Mouse (Mus musculus): ENCODE results near the gene Ubn2. TPM values are rescaled to one million over a fixed set of nuclear protein-coding genes. Genes with fewer than 3 reads are reported as not detected.
"Not testable (repeated sequence)": the region's sequence is repeated elsewhere in the genome, so short reads cannot be mapped to it uniquely, and the experiment has no call there.

Ubn2 gene
- total RNA-seq, 2 experiments from 2014 or later, result 20.4 to 31.3 TPM

DNA sequence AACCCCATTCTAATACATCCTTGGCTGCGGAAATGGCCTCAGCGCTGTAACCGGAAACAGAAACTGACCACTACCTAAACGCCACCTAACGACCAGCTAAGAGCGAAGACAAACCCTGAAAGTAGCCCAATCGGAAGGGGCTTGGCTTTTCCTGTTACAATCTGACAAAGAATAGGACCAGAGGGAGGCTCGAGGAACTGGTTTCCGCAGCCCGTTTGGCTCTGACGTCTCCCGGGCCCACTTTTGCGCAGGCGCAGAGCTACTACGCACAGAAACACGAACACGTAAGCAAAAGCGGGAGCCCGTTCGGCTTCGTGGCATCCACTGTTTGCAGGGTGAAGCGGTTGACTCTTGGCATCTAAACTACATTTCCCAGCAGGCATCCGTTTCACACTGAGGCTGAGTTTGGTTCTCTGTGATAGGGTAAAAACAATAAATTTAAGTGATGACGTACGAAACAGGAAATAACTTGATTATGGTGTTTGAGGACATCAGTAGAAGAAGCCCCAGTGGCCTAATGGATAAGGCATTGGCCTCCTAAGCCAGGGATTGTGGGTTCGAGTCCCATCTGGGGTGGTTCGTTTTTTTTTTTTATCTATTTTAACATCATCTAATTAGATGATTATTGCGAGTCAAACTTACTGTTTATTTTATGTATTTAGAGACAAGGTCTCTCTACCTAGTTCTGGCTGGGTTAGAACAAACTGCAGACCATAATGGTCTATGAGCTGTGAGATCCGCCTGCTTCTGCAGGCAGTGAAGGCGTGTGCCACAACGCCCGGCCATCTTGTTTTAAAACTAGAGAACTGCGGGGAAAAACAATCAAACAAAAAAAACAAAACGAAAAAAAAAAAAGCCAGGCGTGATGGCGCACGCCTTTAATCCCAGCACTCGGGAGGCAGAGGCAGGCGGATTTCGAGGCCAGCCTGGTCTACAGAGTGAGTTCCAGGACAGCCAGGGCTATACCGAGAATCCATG is 100.0 kb downstream of the Ubn2 start, which contains the start of gene Fmc1:
Fmc1 (plus strand) TSS at position 75 of the 978 bp plus-strand sequence.
- DNase-seq, result peak; percentile 95

DNA sequence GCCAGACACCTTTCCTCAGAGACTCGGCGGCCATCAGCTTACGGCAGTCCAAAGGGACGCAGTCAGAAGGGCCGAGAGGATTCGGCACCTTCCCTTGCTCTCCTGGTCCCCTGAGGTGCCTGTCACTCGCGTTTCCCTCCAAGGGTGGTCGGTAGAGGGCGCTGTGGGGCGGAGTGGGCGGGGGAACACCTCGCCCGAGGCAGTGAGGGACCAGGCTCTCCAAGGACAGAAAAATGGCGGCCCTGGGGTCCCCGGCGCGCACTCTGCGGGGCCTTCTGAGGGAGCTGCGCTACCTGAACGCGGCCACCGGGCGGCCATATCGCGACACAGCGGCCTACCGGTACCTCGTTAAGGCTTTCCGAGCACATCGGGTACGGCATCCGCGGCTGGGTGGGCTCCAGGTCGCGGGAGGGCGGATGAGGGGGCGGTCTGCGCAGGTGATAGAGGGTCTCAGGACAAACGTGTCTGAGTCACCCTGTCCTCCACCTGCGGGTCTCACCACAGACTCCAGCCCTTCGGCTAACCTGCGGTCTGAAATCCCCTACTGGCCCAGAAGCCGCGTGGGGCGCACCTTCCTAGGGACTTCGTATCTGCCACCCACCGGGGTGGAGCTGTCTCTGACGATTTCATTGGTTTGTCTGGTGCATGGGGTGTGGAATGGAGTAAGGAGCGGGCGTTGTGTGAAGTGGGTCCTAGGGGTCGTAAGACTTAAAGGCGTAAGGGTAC is 101.1 kb downstream of the Ubn2 start:
- DNase-seq, result peak; percentile 100

DNA sequence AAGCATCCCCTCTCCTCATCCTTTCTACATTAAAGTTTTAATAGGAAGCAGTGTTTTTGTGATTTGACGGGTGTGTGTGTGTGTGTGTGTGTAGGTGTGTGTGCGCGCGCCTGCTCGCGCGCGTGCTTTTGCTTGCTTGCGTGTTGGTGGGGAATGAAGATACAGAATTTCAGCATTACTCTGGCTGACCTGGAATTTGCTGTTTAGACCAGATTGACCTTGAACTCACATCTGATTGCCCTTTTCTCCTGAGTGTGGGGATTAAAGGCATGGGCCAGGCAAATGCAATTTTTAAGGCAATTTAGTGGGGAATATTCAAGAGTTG is 101.6 kb downstream of the Ubn2 start:
- no peak for DNase-seq

DNA sequence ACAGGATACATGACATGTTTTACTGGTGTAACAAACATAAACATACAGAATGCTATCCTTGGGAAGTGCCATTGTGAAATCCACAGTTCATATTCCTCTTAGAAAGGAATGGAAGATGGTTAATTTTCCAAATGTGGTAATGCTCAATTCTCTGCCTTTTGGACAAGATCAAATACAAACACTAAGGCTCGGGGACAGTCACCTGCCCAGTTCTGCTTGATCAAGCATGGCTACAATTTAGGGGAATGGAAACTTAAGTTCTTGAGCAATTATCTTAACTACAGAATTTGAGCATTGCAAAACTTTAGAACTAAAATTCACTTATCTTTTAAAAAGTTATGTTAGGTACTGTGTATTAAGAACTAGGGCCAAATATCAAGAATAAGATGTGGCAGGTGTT is 102.0 kb downstream of the Ubn2 start:
- DNase-seq, result no peak

DNA sequence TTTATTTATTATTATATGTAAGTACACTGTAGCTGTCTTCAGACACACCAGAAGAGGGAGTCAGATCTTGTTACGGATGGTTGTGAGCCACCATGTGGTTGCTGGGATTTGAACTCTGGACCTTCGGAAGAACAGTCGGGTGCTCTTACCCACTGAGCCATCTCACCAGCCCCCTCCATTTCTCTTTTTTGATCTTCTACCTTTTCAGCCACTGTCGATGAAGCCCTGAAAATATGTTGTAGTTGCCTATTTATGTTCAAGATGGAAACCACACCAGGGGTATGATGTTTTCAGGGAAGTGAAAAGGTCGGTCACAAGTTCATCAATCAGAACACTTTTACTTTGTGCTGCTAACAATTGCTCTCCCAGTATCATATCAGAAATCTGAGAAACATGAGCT is 110.4 kb downstream of the Ubn2 start:
- not testable (repeated sequence) for DNase-seq

DNA sequence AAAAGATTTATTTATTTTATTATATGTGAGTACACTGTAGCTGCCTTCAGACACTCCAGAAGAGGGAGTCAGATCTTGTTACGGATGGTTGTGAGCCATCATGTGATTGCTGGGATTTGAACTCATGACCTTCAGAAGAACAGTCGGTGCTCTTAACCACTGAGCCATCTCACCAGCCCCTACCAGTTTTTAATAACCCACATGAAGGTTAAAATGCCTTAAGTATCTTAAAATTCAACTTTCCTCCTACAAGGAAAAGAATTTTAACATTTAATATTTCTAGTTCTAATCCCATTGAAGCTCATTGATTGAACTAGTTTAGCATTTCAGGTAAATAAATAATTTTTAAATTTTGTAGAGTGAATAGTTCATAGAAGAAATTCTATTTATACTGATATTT is 113.3 kb downstream of the Ubn2 start:
- DNase-seq, result not testable (repeated sequence)

DNA sequence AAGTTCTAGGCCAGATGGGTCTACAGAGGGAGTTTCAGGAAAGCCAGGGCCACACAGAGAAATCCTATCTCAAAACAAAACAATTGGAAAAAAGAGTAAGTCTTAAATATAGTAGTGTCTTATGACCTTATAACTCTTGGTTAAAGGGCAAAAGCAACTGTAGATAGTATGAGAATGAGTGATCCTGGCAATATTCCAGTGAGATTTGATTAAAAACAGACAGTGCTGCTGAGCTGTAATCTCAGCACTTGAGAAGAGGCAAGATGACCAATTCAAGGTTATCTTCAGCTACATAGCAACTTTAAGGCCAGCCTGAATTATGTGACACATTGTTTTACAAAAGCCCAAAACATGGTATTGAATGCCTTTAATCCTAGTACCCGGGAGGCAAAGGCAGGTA is 114.0 kb downstream of the Ubn2 start:
- DNase-seq, result no peak

DNA sequence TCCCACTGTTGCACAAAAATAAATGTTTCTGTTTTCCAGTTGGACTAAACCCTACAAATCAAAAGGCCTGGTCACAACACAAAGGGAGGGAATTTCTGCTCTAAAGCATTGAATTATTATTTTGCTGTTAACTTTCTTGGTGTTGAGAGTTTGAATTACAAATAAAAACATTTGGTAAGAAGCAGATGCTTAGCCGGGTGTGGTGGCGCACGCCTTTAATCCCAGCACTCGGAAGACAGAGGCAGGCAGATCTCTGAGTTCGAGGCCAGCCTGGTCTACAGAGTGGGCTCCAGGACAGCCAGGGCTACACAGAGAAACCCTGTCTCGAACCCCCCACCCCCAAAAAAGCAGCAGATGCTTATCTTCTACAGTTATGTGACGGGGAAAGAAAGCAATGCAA is 114.8 kb downstream of the Ubn2 start:
- DNase-seq, result not testable (repeated sequence)

DNA sequence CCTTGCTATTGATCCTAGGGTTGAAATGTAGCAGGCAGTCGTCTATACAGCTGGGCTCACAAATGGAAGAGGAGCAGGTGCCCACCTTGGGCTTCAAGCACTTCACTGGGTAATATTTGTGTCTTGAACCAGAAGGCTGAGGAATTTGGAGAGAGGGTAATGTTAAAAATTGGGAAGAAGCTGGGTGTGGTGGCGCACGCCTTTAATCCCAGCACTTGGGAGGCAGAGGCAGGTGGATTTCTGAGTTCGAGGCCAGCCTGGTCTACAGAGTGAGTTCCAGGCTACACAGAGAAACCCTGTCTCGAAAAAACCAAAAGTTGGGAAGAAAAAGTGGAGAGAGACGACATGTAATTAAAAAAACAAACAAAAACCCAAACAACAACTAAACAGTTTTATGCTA is 116.1 kb downstream of the Ubn2 start:
- not testable (repeated sequence) for DNase-seq

DNA sequence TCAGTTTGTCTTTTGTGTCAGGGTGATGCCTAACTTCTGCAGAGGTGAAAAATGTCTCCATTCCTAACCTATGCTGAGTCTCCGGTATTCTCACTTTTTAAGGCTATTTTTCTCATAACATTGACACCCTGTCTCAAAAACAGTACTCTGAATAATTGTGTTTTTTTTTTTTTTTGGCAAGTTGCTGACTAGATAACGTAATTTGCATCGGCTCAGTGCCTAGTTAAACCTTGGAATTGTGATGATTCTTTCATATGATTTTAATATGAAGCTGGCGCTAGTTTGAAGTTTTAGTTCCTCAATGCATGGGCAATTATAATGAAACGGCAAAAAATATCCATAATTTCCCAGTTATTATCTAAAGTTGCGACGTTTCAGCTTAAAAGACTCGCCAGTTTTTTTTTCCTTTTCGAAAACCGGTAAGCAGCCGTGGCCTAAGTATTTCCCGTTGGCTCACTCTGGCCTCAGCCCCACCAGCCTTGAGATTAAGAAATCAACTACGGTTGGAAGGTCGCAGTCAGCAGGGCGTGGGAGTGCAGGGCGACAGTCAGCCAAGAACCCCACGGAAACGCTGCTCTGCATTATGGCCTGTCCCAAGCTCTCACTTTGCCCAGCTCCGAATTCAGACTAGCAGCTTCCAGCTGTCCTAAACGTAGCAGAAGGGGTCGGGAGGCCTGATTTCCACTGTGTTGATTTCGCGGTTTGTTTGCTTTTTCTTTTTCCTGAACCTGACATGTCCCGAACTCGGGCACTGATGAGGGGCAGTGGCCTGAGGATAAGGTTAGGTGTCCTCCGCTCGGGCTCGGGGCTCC is 116.7 kb downstream of the Ubn2 start:
- peak; percentile 82 for DNase-seq

DNA sequence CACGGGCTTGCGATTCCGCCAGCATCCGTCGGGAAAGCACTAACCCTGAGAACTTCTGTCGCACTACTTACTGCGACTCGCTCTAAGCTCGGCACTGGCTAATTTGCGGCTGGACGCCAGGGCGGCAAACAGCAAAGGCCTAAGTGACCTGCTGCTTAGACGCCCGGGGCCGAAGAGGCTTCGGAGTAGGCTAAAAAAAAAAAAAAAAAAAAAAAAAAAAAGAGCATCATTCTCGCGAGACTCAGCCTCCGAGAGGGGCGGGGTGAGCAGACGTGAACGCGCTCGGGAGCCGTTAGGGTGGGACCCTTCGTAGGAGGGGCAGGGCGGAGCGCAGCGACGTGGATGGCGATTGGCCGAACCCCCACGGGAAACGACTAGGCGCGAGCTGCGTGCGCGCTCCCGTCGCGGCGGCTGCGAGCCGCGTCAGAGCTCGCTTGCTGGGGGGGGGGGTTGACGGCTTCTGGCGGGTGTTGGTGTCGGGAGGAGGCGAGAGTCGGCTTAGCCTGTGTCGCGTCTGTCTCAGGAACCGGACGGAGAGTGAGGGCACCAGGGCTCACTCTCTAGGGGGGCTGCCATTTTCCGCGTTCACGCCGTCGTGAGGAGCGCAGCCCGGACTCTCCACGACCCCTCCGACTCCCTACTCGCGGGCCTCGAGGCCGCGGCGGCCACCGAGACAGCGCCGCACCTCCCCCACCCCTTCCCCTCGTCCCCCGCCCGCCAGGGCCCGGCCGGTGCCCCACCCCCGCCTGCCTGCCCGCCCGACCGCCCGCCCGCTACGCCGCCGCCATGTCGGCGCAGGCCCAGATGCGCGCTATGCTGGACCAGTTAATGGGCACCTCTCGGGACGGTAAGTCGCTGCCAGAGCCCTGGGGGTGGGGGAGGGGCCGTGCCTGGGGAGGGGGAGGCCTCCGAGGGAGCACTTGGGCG is 117.6 kb downstream of the Ubn2 start, which contains the start of gene Luc7l2:
Luc7l2 (plus strand) TSS at position 273 of the 927 bp plus-strand sequence.
- peak; percentile 96 for DNase-seq

DNA sequence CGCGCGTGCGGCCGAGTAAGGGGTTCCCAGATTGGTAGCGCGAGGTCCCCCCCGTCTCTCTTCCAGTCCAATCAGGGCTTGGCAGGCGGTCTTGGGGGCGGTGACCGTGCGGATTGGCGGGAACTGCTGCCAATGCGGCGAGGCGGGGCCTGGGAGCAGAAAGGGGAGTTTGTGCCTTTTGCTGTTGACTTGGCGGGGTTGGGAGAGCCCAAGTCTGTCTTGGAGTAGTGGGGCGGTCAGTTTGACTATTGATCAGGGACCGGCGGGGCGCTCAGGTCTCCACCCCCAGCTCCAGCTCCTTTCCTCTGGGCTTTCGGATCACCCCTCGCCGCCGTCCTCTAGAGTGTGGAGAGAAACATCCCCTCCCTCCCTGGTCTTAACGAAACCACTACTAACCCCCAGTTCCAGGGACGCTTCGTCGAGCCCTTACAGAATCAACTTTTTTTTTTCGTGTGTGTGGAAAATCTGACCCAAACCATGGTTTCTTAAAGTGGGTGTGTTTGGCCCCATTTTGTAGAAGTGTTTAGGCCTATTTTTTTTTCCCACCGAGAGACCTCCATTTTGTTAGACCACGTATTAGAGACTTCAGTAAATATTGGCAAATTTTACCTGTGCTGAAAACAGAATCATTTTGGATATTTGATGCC is 118.4 kb downstream of the Ubn2 start:
- peak; percentile 99 for DNase-seq

DNA sequence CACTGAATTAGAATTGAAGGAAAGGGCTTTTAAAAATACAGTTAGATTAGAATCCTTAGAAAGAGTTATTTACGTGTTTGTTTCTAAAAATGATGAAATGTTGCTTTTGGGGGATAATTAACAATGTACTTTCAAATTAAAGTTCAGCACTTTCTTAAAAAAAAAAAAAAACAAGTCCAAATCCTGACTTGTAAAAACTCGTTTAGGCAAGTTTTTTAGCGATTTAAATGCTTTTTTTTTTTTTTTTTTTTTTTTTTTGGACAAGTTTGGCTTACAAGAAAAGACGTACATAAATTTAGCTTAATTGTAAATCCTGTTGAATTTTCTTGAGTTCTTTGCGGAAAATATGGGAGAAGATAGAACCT is 118.9 kb downstream of the Ubn2 start:
- DNase-seq, result no peak

Small RNA genes lying within 50 kb of the gene (microRNA-seq; reads per million reads assigned to microRNA genes)
- not detected for gene Mir7670

Other genes starting within 250 kb of the Ubn2 start
- 1 to 10 TPM; 4.1 to 5.1 TPM for gene D630045J12Rik, start 179.9 kb upstream of the Ubn2 start, total RNA-seq (2021)
- 1 to 10 TPM; 4.3 to 6.0 TPM for gene Zc3hav1l, start 134.7 kb upstream of the Ubn2 start, total RNA-seq (2021)
- gene Zc3hav1, start 79.3 kb upstream of the Ubn2 start, total RNA-seq (2021), result 10 to 100 TPM; 36.1 to 42.0 TPM
- gene Ttc26, start 52.5 kb upstream of the Ubn2 start, total RNA-seq (2021), result 1 to 10 TPM; 2.9 to 3.2 TPM
- 100 to 1,000 TPM; 204 to 233 TPM for gene Fmc1, start 99.6 kb downstream of the Ubn2 start, total RNA-seq (2021)
- 100 to 1,000 TPM; 116 to 184 TPM for gene Luc7l2, start 117.4 kb downstream of the Ubn2 start, total RNA-seq (2021)
- gene Klrg2, start 203.3 kb downstream of the Ubn2 start, total RNA-seq (2021), result under 1 TPM; 0.42 to 0.96 TPM
- gene Clec2l, start 229.1 kb downstream of the Ubn2 start, total RNA-seq (2021), result 1 to 10 TPM; 3.2 to 4.2 TPM